Mouse (Mus musculus): ENCODE measurements around the gene Serpina3i. TPM values are rescaled to one million over a fixed set of nuclear protein-coding genes. Genes with fewer than 3 reads are reported as not detected.
"Not testable (repeated sequence)": the region's sequence is repeated elsewhere in the genome, so short reads cannot be mapped to it uniquely, and the experiment has no call there.

Gene Serpina3i
- polyA plus RNA-seq, 1 experiment, result 0.08 TPM

- Histone ChIP-seq H3K36me3 (ENCODE audit: control insufficient read depth, insufficient read depth, low read length) (no peaks in the 10 kb centered on the region), H3K27me3 (replicated peaks; ENCODE audit: control insufficient read depth, insufficient read depth, low read length) (no peaks in the 10 kb centered on the region), H3K4me1 (ENCODE audit: control insufficient read depth, insufficient read depth, low read length) (no peaks in the 10 kb centered on the region), H3K27ac (ENCODE audit: insufficient read depth, low read depth, low read length) (no peak overlapping the region), H3K4me3 (ENCODE audit: insufficient read depth, low read depth, low read length) (no peak overlapping the region)
- 58% methylated on average over 2 of the region's 2 CpGs for WGBS
- no peak for DNase-seq
- TF ChIP-seq CTCF (conservative IDR thresholded peaks at IDR 0.05; ENCODE audit: insufficient read depth, insufficient read length, low read depth, low read length), result no peak
Measured at GRCm38 (mm10) chr12:104230762-104231161, 32.2 kb upstream of the Serpina3i start.

GRCm38 (mm10) chr12:104235915-104236314 lies 27.0 kb upstream of the Serpina3i start, which contains the start of gene Serpina3g:
TSS of gene Serpina3g (plus strand) at chr12:104236245.
- TF ChIP-seq CTCF (conservative IDR thresholded peaks at IDR 0.05; ENCODE audit: insufficient read depth, insufficient read length, low read depth, low read length) (no peak), POLR2A (IDR thresholded peaks at IDR 0.05; ENCODE audit: low read depth, low read length) (no peak)
- Histone ChIP-seq H3K27ac (ENCODE audit: insufficient read depth, low read depth, low read length) (no peak within 1 kb of the TSS), H3K4me1 (ENCODE audit: control insufficient read depth, insufficient read depth, low read length) (no peaks in the 10 kb centered on the region), H3K4me3 (ENCODE audit: insufficient read depth, low read depth, low read length) (no peak within 1 kb of the TSS), H3K27me3 (replicated peaks; ENCODE audit: control insufficient read depth, insufficient read depth, low read length) (no peaks in the 10 kb centered on the region), H3K36me3 (ENCODE audit: control insufficient read depth, insufficient read depth, low read length) (no peaks in the 10 kb centered on the region)
- WGBS, result 22% methylated on average over 5 of the region's 5 CpGs
- DNase-seq, result no peak

GRCm38 (mm10) chr12:104238048-104238447 lies 24.9 kb upstream of the Serpina3i start:
- not testable (repeated sequence) for H3K4me1 ChIP-seq (ENCODE audit: control insufficient read depth, insufficient read depth, low read length); H3K36me3 ChIP-seq (ENCODE audit: control insufficient read depth, insufficient read depth, low read length); H3K27me3 ChIP-seq (replicated peaks; ENCODE audit: control insufficient read depth, insufficient read depth, low read length); H3K4me3 ChIP-seq (ENCODE audit: insufficient read depth, low read depth, low read length); DNase-seq; H3K27ac ChIP-seq (ENCODE audit: insufficient read depth, low read depth, low read length)
- WGBS, result 88% methylated on average over 1 of the region's 1 CpGs

- no peak for TF ChIP-seq POLR2A (IDR thresholded peaks at IDR 0.05; ENCODE audit: low read depth, low read length)
- TF ChIP-seq CTCF (conservative IDR thresholded peaks at IDR 0.05; ENCODE audit: insufficient read depth, insufficient read length, low read depth, low read length), result no peak
Measured at GRCm38 (mm10) chr12:104243307-104243706, 19.6 kb upstream of the Serpina3i start.

GRCm38 (mm10) chr12:104245092-104245491 lies 17.8 kb upstream of the Serpina3i start:
- Histone ChIP-seq H3K27me3 (replicated peaks; ENCODE audit: control insufficient read depth, insufficient read depth, low read length) (no peaks in the 10 kb centered on the region), H3K4me3 (ENCODE audit: insufficient read depth, low read depth, low read length) (no peak overlapping the region), H3K4me1 (ENCODE audit: control insufficient read depth, insufficient read depth, low read length) (no peaks in the 10 kb centered on the region), H3K36me3 (ENCODE audit: control insufficient read depth, insufficient read depth, low read length) (no peaks in the 10 kb centered on the region), H3K27ac (ENCODE audit: insufficient read depth, low read depth, low read length) (no peak overlapping the region)
- WGBS, result 64% methylated on average over 1 of the region's 1 CpGs
- TF ChIP-seq POLR2A (IDR thresholded peaks at IDR 0.05; ENCODE audit: low read depth, low read length) (no peak), CTCF (conservative IDR thresholded peaks at IDR 0.05; ENCODE audit: insufficient read depth, insufficient read length, low read depth, low read length) (peak; percentile 51; the same call in 1 of the 2 replicates)
- DNase-seq, result no peak

More at GRCm38 (mm10) chr12:104243307-104243706, 19.6 kb upstream of the Serpina3i start:
- H3K36me3 ChIP-seq (ENCODE audit: control insufficient read depth, insufficient read depth, low read length), result no peaks in the 10 kb centered on the region
- H3K27me3 ChIP-seq (replicated peaks; ENCODE audit: control insufficient read depth, insufficient read depth, low read length), result no peaks in the 10 kb centered on the region
- DNase-seq, result no peak
- H3K4me1 ChIP-seq (ENCODE audit: control insufficient read depth, insufficient read depth, low read length), result no peaks in the 10 kb centered on the region
- no peak overlapping the region for H3K27ac ChIP-seq (ENCODE audit: insufficient read depth, low read depth, low read length)
- no peak overlapping the region for H3K4me3 ChIP-seq (ENCODE audit: insufficient read depth, low read depth, low read length)

- Histone ChIP-seq H3K27ac (ENCODE audit: insufficient read depth, low read depth, low read length) (no peak overlapping the region), H3K27me3 (replicated peaks; ENCODE audit: control insufficient read depth, insufficient read depth, low read length) (no peaks in the 10 kb centered on the region), H3K4me1 (ENCODE audit: control insufficient read depth, insufficient read depth, low read length) (no peaks in the 10 kb centered on the region), H3K4me3 (ENCODE audit: insufficient read depth, low read depth, low read length) (no peak overlapping the region), H3K36me3 (ENCODE audit: control insufficient read depth, insufficient read depth, low read length) (no peaks in the 10 kb centered on the region)
- TF ChIP-seq POLR2A (IDR thresholded peaks at IDR 0.05; ENCODE audit: low read depth, low read length) (no peak), CTCF (conservative IDR thresholded peaks at IDR 0.05; ENCODE audit: insufficient read depth, insufficient read length, low read depth, low read length) (no peak)
- DNase-seq, result no peak
- WGBS, result 66% methylated on average over 3 of the region's 3 CpGs
Measured at GRCm38 (mm10) chr12:104245595-104245994, 17.3 kb upstream of the Serpina3i start.

GRCm38 (mm10) chr12:104247553-104248002 lies 15.3 kb upstream of the Serpina3i start:
- TF ChIP-seq CTCF (conservative IDR thresholded peaks at IDR 0.05; ENCODE audit: insufficient read depth, insufficient read length, low read depth, low read length) (no peak), POLR2A (IDR thresholded peaks at IDR 0.05; ENCODE audit: low read depth, low read length) (no peak)
- Histone ChIP-seq H3K4me3 (ENCODE audit: insufficient read depth, low read depth, low read length) (no peak overlapping the region), H3K4me1 (ENCODE audit: control insufficient read depth, insufficient read depth, low read length) (no peaks in the 10 kb centered on the region), H3K27me3 (replicated peaks; ENCODE audit: control insufficient read depth, insufficient read depth, low read length) (no peaks in the 10 kb centered on the region), H3K27ac (ENCODE audit: insufficient read depth, low read depth, low read length) (no peak overlapping the region), H3K36me3 (ENCODE audit: control insufficient read depth, insufficient read depth, low read length) (no peaks in the 10 kb centered on the region)
- DNase-seq, result no peak

GRCm38 (mm10) chr12:104248231-104248630 lies 14.7 kb upstream of the Serpina3i start:
- H3K4me3 ChIP-seq (ENCODE audit: insufficient read depth, low read depth, low read length), result no peak overlapping the region
- H3K27ac ChIP-seq (ENCODE audit: insufficient read depth, low read depth, low read length), result no peak overlapping the region
- DNase-seq, result no peak
- TF ChIP-seq POLR2A (IDR thresholded peaks at IDR 0.05; ENCODE audit: low read depth, low read length), result no peak
- TF ChIP-seq CTCF (conservative IDR thresholded peaks at IDR 0.05; ENCODE audit: insufficient read depth, insufficient read length, low read depth, low read length), result no peak
- no peaks in the 10 kb centered on the region for H3K36me3 ChIP-seq (ENCODE audit: control insufficient read depth, insufficient read depth, low read length)
- 73% methylated on average over 3 of the region's 3 CpGs for WGBS
- H3K27me3 ChIP-seq (replicated peaks; ENCODE audit: control insufficient read depth, insufficient read depth, low read length), result no peaks in the 10 kb centered on the region
- H3K4me1 ChIP-seq (ENCODE audit: control insufficient read depth, insufficient read depth, low read length), result no peaks in the 10 kb centered on the region
